Mouse (Mus musculus) adrenal gland, postnatal 14 days (tissue): Measurements from ENCODE around the gene Cyth2. TPM values are rescaled to one million over a fixed set of nuclear protein-coding genes. Genes with fewer than 3 reads are reported as not detected.
A peak's percentile ranks its signal among the peaks of the same experiment; 100 is the strongest.

Source experiments
- DNase-seq: peaks from one replicate; pipeline ENCODE4 v3.0.0; 2021; ENCODE audit warnings: mixed read lengths
- long read RNA-seq, 2 experiments: library from polyadenylated mRNA; stranded (forward); transcript quantifications; one replicate each; pipeline ENCODE4 v2.0.0; 2021
- total RNA-seq: library from RNA; stranded (reverse); gene quantifications from 2 replicates; pipeline ENCODE4 v1.2.3, GENCODE M21; 2021

Cyth2 gene
- total RNA-seq: 97.5 and 114 TPM in 2 replicates
- long read RNA-seq, experiment 1, transcript Cyth2-202 (12 exons, 2,519 nt): minor isoform, 41 of 96 reads
- long read RNA-seq, experiment 1, transcript Cyth2-203 (12 exons, 1,512 nt): major isoform, 43 of 96 reads
- long read RNA-seq, experiment 1, partial matches to known transcripts: 2 of 96 reads
- long read RNA-seq, experiment 1, other reads (novel, unspliced or antisense): 7 of 96 reads
- long read RNA-seq, experiment 2, transcript Cyth2-202 (12 exons, 2,519 nt): minor isoform, 28 of 84 reads
- long read RNA-seq, experiment 2, transcript Cyth2-203 (12 exons, 1,512 nt): major isoform, 39 of 84 reads
- long read RNA-seq, experiment 2, partial matches to known transcripts: 8 of 84 reads
- long read RNA-seq, experiment 2, other reads (novel, unspliced or antisense): 6 of 84 reads

- peak; percentile 99 for DNase-seq
Measured at GRCm38 (mm10) chr7:45813787-45814779, at the start of gene Cyth2. Gene Cyth2, minus strand, starts transcription at chr7:45814581.

GRCm38 (mm10) chr7:45862804-45863203 is 48.4 kb upstream of the Cyth2 start:
- no peak for DNase-seq

- no peak for DNase-seq
Measured at GRCm38 (mm10) chr7:45859008-45859407, 44.6 kb upstream of the Cyth2 start.

GRCm38 (mm10) chr7:45856950-45857901 is 42.8 kb upstream of the Cyth2 start:
- peak; percentile 47 for DNase-seq

- DNase-seq: no peak
Measured at GRCm38 (mm10) chr7:45853089-45853488, 38.7 kb upstream of the Cyth2 start.

GRCm38 (mm10) chr7:45850661-45851060 is 36.3 kb upstream of the Cyth2 start:
- DNase-seq: no peak

GRCm38 (mm10) chr7:45848447-45849027 is 34.2 kb upstream of the Cyth2 start:
- no peak for DNase-seq

- no peak for DNase-seq
Measured at GRCm38 (mm10) chr7:45842950-45843744, 28.8 kb upstream of the Cyth2 start.

- DNase-seq: no peak
Measured at GRCm38 (mm10) chr7:45833924-45834323, 19.5 kb upstream of the Cyth2 start.

- DNase-seq: no peak
Measured at GRCm38 (mm10) chr7:45833148-45833790, 18.9 kb upstream of the Cyth2 start.

- no peak for DNase-seq
Measured at GRCm38 (mm10) chr7:45832428-45832827, 18.0 kb upstream of the Cyth2 start.

- no peak for DNase-seq
Measured at GRCm38 (mm10) chr7:45831128-45831525, 16.7 kb upstream of the Cyth2 start.

- peak; percentile 92 for DNase-seq
Measured at GRCm38 (mm10) chr7:45830427-45831127, 16.2 kb upstream of the Cyth2 start, which contains the start of gene Grwd1. Gene Grwd1, minus strand, starts transcription at chr7:45830944.

GRCm38 (mm10) chr7:45826631-45827030 is 12.2 kb upstream of the Cyth2 start:
- DNase-seq: no peak

- no peak for DNase-seq
Measured at GRCm38 (mm10) chr7:45824598-45824997, 10.2 kb upstream of the Cyth2 start, which contains the start of gene Kcnj14. Gene Kcnj14, minus strand, starts transcription at chr7:45824782.

- DNase-seq: no peak
Measured at GRCm38 (mm10) chr7:45820913-45821312, 6.5 kb upstream of the Cyth2 start.

- DNase-seq: no peak
Measured at GRCm38 (mm10) chr7:45819843-45820242, 5.5 kb upstream of the Cyth2 start.

GRCm38 (mm10) chr7:45815984-45816351 is 1.6 kb upstream of the Cyth2 start:
- DNase-seq: no peak

- DNase-seq: no peak
Measured at GRCm38 (mm10) chr7:45815323-45815983, 1.1 kb upstream of the Cyth2 start.
